Mouse (Mus musculus) brain, embryonic 18.5 days (tissue): ENCODE results near the gene Sorbs1.

ENCODE experiments used
- DNase-seq: peaks from one replicate; pipeline ENCODE4 v3.0.0-alpha.2; 2012; ENCODE audit warnings: low read depth, low spot score

The Sorbs1 gene

DNA sequence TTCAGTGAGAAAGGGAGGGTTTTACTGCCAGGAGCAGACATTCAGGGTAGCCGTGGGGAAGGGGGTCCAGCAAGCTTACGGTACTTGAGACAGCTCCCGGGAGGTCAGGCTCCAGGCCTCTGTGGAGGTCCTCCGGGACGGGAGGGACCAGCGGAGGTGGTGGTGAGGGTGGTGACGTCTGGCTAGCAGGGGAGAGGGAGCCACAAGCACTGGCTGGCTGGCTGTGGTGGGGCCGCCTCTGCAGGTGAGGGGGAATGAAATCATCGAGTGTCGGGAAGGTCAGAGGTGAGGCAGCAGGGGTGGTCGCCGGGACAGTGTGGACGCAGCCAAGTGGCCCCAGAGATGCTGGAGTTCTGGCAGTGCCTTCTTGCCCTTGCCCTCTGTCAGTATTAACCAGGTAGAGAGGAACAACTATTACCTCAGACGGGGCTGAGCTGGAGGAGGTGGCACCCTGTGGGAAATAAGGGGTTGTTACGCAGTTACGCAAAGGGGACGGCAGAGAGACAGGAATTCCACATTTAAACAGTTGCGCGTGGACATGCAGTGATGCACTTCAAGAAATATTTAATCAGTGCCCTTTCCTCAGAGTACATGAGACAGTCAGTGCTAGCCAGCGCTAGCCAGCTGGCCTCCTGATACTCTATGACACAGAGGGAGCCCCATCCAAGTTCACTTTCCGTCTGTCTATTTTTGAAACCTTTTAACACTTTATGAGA is 136.9 kb downstream of the Sorbs1 start:
- DNase-seq = no peak

GRCm38 (mm10) chr19:40374720-40375119 is 138.9 kb downstream of the Sorbs1 start:
- no peak for DNase-seq

- DNase-seq = no peak
Measured at GRCm38 (mm10) chr19:40372679-40373078, 140.9 kb downstream of the Sorbs1 start.

DNA sequence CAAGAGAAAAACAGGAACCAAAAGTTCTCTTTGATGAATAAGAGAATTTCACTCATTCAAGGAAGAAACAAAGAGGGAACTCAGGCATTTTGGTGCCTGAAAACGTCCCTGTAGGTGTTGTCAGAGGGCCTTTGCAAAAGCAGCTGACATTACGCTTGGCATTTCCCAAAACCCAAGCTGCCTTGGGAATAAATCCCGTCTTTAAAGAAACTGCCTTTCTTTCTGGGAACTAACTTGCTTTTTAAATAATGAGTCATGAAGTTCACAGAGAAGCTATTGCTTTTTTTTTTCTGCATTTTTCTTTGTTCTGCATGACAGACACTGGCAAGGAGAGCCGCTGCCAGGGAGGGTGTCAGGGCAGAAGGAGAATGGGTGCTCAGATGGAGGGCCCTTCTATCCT is 141.7 kb downstream of the Sorbs1 start:
- no peak for DNase-seq

DNA sequence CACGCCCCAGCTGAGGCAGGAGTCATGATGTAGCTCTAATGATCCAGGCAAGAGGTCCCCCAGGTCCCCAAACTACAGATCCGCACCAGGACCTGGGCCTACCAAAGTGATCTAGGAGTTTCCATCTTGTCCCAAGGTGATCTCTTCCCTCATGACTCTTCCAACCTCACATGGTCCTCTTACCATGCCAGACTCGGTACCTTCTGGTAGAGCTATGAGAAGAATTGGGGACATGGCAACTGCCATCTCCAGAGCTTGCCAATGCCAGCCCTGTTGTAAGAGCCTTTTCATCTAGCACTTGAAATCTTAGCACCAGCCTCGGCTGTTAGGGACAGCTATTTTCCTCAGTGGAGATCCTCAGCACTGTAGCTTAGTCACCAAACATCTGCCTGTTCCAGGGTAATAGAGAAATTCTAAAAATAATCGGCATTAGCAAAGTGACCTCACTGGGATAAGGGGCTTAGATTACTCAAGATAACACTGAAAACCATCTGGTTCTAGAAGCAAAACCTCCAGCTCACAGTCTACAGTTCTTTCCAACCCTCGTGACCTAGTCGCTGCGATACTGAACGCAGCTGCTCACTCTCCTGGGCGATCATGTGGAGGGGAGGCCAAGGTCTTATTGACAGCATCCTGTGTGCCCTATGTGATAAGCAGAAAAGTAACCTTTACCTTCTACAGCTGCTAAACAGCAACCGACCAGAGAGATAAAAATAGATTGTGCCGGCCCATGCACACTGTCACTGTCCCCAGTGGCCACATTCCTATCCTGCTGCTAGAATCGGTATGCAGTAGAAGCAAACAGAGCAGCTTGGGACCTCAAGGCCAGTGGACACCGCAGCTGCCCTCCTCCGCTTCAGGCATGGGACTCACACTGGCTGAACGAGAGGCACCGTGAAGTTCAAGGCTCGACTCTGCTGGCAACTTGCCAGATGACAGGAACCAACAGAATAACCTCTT is 143.4 kb downstream of the Sorbs1 start:
- no peak for DNase-seq

DNA sequence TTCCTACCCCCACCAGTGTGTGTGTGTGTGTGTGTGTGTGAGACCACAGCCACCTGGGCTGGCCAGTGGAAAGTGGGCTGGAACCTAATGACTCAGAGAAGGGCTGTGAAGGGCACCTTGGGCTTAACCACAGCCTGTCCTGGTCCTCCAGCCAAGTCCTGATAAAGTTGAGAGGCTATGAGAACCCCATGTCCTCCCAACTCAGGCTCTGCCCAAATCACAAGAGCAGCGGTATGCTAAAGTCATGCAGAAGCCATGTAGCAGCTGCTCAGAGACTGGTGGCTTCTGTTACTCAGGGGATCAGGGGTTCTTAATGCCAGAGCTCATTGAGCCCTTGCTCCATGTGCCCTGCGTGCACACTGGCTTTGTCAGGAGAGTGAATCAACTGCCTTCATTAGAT is 145.1 kb downstream of the Sorbs1 start:
- DNase-seq = no peak

DNA sequence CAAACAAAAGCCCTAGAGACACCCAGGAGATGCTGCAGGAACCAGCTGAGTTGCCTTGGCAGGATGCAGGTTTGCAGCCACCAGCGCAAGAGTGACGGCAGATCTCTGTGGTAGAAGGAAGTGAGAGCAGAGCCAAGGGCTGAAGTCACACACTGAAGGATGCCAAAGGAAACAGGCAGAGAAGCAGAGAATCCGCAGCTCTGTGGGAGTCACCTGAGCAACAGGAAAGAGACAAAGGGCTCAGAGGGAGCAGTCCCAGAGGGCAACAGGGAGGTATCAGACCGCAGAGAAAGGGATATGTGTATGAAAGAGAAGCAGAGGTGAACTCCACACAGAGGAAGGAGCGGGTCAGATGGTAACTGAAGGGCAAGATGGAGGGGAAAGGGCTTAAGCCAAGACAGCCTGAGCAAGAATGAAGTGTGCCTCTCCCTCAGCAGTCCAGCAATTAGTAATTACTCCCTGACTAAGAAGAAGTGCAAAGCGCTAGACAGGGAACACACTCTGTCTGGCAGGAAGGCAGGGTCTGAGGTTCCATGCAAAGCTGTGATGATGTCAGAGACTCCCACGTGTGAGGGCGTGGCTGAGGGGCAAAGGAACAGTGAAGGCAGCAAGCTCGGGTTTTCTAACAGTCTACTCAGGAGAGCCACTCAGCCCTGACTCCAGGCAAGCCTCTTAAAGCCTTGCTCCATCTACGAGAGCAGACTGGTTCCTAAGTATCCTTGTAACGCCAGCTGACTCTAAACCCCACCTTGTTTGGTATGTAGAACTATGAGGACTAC is 147.2 kb downstream of the Sorbs1 start:
- DNase-seq = no peak

- DNase-seq = no peak
Measured at GRCm38 (mm10) chr19:40365137-40365536, 148.4 kb downstream of the Sorbs1 start.

GRCm38 (mm10) chr19:40363447-40363846 is 150.1 kb downstream of the Sorbs1 start:
- no peak for DNase-seq

GRCm38 (mm10) chr19:40362203-40362865 is 151.2 kb downstream of the Sorbs1 start:
- no peak for DNase-seq

- DNase-seq = no peak
Measured at GRCm38 (mm10) chr19:40359712-40360394, 153.7 kb downstream of the Sorbs1 start.

GRCm38 (mm10) chr19:40356536-40357522 is 156.8 kb downstream of the Sorbs1 start:
- DNase-seq = no peak

DNA sequence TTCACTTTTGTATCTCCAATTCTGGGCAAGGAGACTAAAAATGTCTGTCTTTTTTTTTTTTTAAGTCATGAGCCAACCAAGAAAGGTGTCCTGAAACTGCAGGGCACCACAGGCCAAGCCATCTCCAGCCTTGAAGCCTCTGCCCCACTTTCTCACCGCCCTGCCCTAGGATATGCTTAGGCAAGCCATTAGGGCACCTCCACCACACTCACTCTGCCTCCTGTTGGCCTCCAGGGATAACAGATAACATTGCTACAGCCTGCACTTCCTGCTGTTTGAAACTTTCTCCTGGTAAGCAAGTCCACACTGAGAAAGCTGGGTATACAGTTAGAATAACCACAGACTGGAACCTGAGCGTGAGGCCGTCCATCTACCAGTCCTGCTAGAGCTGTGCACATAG is 158.5 kb downstream of the Sorbs1 start:
- no peak for DNase-seq

- no peak for DNase-seq
Measured at GRCm38 (mm10) chr19:40352006-40352405, 161.6 kb downstream of the Sorbs1 start.

DNA sequence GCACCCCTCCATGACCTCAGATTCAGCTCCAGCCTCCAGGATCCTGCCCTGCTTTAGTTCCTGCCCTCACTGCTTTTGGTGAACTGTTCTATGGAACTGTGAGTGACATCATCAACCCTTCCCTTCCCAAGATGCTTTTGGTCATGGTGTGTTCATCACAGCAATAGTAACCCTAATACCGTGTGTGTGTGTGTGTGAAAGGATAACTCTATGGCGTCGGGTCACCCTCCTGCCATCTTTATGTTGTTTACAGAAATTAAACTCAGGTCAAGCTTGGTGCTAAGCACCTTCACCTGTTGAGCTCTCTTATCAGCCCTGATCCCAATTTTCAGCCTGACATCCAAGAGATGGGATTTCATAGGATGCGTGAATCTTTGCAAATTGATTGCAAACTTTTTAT is 162.7 kb downstream of the Sorbs1 start:
- no peak for DNase-seq

GRCm38 (mm10) chr19:40349713-40350671 is 163.6 kb downstream of the Sorbs1 start:
- no peak for DNase-seq

DNA sequence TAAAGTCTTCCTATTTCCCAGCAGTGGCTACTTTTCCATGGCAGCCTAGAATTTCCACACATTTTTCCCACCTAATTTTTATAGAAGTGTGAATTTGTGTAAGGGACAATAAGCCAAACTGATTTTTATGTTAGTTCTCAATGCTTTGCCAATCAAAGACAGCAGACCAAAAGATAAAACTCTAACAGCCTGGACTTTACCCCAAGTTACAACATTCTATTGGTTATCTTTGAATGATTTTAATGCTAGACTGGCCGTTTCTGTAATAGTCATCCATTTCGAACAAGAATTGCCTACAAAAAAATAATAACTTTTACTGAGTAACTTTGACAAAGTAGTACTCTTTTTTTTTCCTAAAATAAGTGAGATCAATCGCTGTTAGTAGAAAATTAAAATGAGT is 164.3 kb downstream of the Sorbs1 start:
- DNase-seq = no peak

GRCm38 (mm10) chr19:40348652-40349051 is 164.9 kb downstream of the Sorbs1 start:
- DNase-seq = no peak
